Mouse (Mus musculus) CH12.LX (cell line): ENCODE data around the gene Mtm1. TPM values are rescaled to one million over a fixed set of nuclear protein-coding genes. Genes with fewer than 3 reads are reported as not detected.

Source experiments
- DNase-seq: peaks from one replicate; pipeline ENCODE4 v3.0.0-alpha.2; 2013; ENCODE audit errors: extremely low read depth
- H3K27ac ChIP-seq: 2 replicates; pipeline ENCODE4 v1.5.1; 2012; ENCODE audit warnings: low read depth, mild to moderate bottlenecking, control low read depth, moderate library complexity; ENCODE audit not compliant: insufficient read depth
- H3K27me3 ChIP-seq: replicated peaks from 2 replicates; pipeline ENCODE3; 2012; ENCODE audit warnings: inconsistent platforms
- H3K36me3 ChIP-seq, 2 experiments: replicated peaks in 1 of 2; 2 replicates each; pipeline versions ENCODE3 to v1.6.1; 2012; ENCODE audit warnings: inconsistent platforms in 1 of 2, low read length in 1 of 2, mild to moderate bottlenecking in 1 of 2, mixed read lengths in 1 of 2, moderate library complexity in 1 of 2; ENCODE audit not compliant: control insufficient read depth in 1 of 2, insufficient read depth in 1 of 2
- H3K4me1 ChIP-seq, 2 experiments: 2 replicates each; pipeline ENCODE4 v1.6.1; 2012; ENCODE audit warnings: inconsistent platforms in 1 of 2, moderate library complexity in 1 of 2; ENCODE audit not compliant: insufficient read depth in 2 of 2, control insufficient read depth in 1 of 2
- H3K4me2 ChIP-seq: 2 replicates; pipeline ENCODE4 v1.6.1; 2012; ENCODE audit warnings: low read depth, mild to moderate bottlenecking, control low read depth; ENCODE audit not compliant: poor library complexity, insufficient read depth, severe bottlenecking
- H3K4me3 ChIP-seq, 3 experiments: fragments of 150-350 bp in 1 of 3; sonication (generic) in 1 of 3; replicated peaks in 1 of 3; 2 replicates each; pipeline versions ENCODE3 to v1.5.1; 2011 to 2012; ENCODE audit warnings: low read depth in 2 of 3, low read length in 2 of 3, mild to moderate bottlenecking in 2 of 3, moderate library complexity in 2 of 3, control low read depth in 1 of 3, improper control_type of control experiment in 1 of 3, inconsistent platforms in 1 of 3, mixed read lengths in 1 of 3; ENCODE audit not compliant: poor library complexity in 1 of 3
- H3K79me2 ChIP-seq: replicated peaks from 2 replicates; pipeline ENCODE4 v1.6.1; 2012; ENCODE audit warnings: mild to moderate bottlenecking, moderate library complexity; ENCODE audit not compliant: control insufficient read depth, poor library complexity, insufficient read depth, severe bottlenecking; ENCODE audit errors: extremely low read depth
- H3K9ac ChIP-seq: 2 replicates; pipeline ENCODE4 v1.6.1; 2012; ENCODE audit warnings: low read depth, mild to moderate bottlenecking, control low read depth, moderate library complexity; ENCODE audit not compliant: insufficient read depth
- H3K9me3 ChIP-seq: replicated peaks from 2 replicates; pipeline ENCODE3; 2012; ENCODE audit warnings: low read length, inconsistent platforms, mixed read lengths
- BHLHE40 ChIP-seq: IDR thresholded peaks from 2 replicates; pipeline ENCODE4 v1.6.1; 2011; ENCODE audit warnings: mild to moderate bottlenecking, low read depth, low read length, improper control_type of control experiment
- CHD2 ChIP-seq: IDR thresholded peaks from 2 replicates; pipeline ENCODE4 v1.6.1; 2011; ENCODE audit warnings: low read length, improper control_type of control experiment
- E2F4 ChIP-seq: IDR thresholded peaks from 2 replicates; pipeline ENCODE4 v1.6.1; 2011; ENCODE audit warnings: low read depth, low read length, improper control_type of control experiment; ENCODE audit not compliant: insufficient replicate concordance
- HCFC1 ChIP-seq: IDR thresholded peaks from 2 replicates; pipeline ENCODE4 v1.6.1; 2012; ENCODE audit warnings: low read depth, mild to moderate bottlenecking, inconsistent platforms, low read length, improper control_type of control experiment
- MAFK ChIP-seq: IDR thresholded peaks from 2 replicates; pipeline ENCODE4 v1.6.1; 2011; ENCODE audit warnings: low read length, improper control_type of control experiment; ENCODE audit not compliant: insufficient replicate concordance
- MAX ChIP-seq: IDR thresholded peaks from 2 replicates; pipeline ENCODE4 v1.6.1; 2011; ENCODE audit warnings: low read length, improper control_type of control experiment
- POLR2A ChIP-seq: IDR thresholded peaks from 2 replicates; pipeline ENCODE4 v1.6.1; 2011; ENCODE audit warnings: low read depth, mild to moderate bottlenecking, improper control_type of control experiment, low read length
- RCOR1 ChIP-seq: conservative IDR thresholded peaks from 2 replicates; pipeline ENCODE4 v1.6.1; 2012; ENCODE audit warnings: low read depth, mild to moderate bottlenecking, inconsistent platforms, low read length, improper control_type of control experiment
- SIN3A ChIP-seq: IDR thresholded peaks from 2 replicates; pipeline ENCODE4 v1.6.1; 2012; ENCODE audit warnings: low read length, improper control_type of control experiment, inconsistent platforms
- TBP ChIP-seq: conservative IDR thresholded peaks from 2 replicates; pipeline ENCODE4 v1.6.1; 2011; ENCODE audit warnings: low read depth, low read length, improper control_type of control experiment
- UBTF ChIP-seq: IDR thresholded peaks from 2 replicates; pipeline ENCODE4 v1.6.1; 2012; ENCODE audit warnings: low read depth, mild to moderate bottlenecking, inconsistent platforms, low read length, improper control_type of control experiment, moderate library complexity
- USF1 ChIP-seq: IDR thresholded peaks from 2 replicates; pipeline ENCODE4 v1.6.1; 2014; ENCODE audit warnings: low read depth, mild to moderate bottlenecking, inconsistent platforms, low read length, improper control_type of control experiment
- USF2 ChIP-seq: conservative IDR thresholded peaks from 2 replicates; pipeline ENCODE4 v1.6.1; 2011; ENCODE audit warnings: low read depth, low read length, improper control_type of control experiment
- ZMIZ1 ChIP-seq: IDR thresholded peaks from 2 replicates; pipeline ENCODE4 v1.6.1; 2012; ENCODE audit warnings: low read depth, mild to moderate bottlenecking, inconsistent platforms, low read length, improper control_type of control experiment
- dilution Hi-C: fragments of 300-500 bp; cut with MboI; formaldehyde crosslinking; loops from 2 replicates; pipeline ENCODE4 v1.14.3; 2020; ENCODE audit warnings: low sequenced_read_pairs; ENCODE audit not compliant: extremely low pct_unique_long_range_greater_than_20kb, extremely low pct_ligation_motif_present
- in situ Hi-C: fragments of 300-500 bp; cut with MboI; formaldehyde crosslinking; loops from 3 replicates; pipeline ENCODE4 v1.14.3; 2019; ENCODE audit warnings: low sequenced_read_pairs, low pct_ligation_motif_present, low pct_unique_long_range_greater_than_20kb, mixed read lengths
- polyA plus RNA-seq: library from polyadenylated mRNA; unstranded; fragments of >175 nt; gene quantifications from 2 replicates; pipeline ENCODE4 v1.2.1, GENCODE M21; 2012; ENCODE audit warnings: low read depth; ENCODE audit not compliant: insufficient read length
- total RNA-seq, 2 experiments: library from RNA; depleted of rRNA; stranded (reverse); fragments of 300-350 nt in 1 of 2; fragments of >200 nt in 1 of 2; gene quantifications; 2 replicates each; pipeline ENCODE4 v1.2.3; 2012 to 2014

The Mtm1 gene
- total and polyA plus RNA-seq, 3 experiments, result 2.2 to 4.7 (median 3.5) TPM

DNA sequence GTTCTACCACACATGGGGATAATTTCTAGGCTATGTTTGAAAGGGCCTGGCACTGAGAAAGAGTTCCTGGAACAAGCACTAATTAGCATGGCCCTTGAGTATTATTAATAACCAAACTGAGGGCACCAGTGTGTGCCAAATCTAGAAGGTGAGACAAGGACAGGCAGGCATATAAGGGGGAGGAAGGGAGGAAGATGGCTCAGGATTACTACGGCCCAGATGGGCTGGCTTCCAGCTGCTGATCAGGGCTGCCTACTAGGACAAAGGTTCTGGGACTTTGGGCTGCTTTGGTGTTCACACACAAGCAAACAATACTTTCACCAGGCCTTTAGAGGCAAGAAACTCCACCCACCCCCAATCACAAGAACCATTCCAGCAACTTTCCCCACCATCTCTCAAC is 24.2 kb upstream of the Mtm1 start:
- no peaks in the 10 kb centered on the region for H3K27me3 ChIP-seq
- H3K27ac ChIP-seq, result no peak overlapping the region
- H3K4me3 ChIP-seq, result no peak overlapping the region
- no peaks in the 10 kb centered on the region for H3K4me1 ChIP-seq
- H3K79me2 ChIP-seq, result no peaks in the 10 kb centered on the region
- DNase-seq, result no peak
- no peak overlapping the region for H3K9ac ChIP-seq
- H3K9me3 ChIP-seq, result no peaks in the 10 kb centered on the region
- dilution Hi-C loops, result no loop called here
- H3K36me3 ChIP-seq, result no peaks in the 10 kb centered on the region
- TF ChIP-seq HCFC1 (no peak), MAFK (no peak), CHD2 (no peak), USF2 (no peak), MAX (no peak), SIN3A (no peak), ZMIZ1 (no peak), TBP (no peak), USF1 (no peak), POLR2A (no peak), RCOR1 (no peak), UBTF (no peak)
- TF ChIP-seq, all 38 proteins: peak for 0
- in situ Hi-C loops, result no loop called here
- no peak overlapping the region for H3K4me2 ChIP-seq

GRCm38 (mm10) chrX:71204776-71205175 is 5.8 kb upstream of the Mtm1 start:
- H3K27ac ChIP-seq, result no peak overlapping the region
- peaks cover 0 to 8% of the 10 kb centered on the region in 2 experiments; a peak in 2 of 4 replicates for H3K4me1 ChIP-seq
- no peak for TF ChIP-seq E2F4
- TF ChIP-seq BHLHE40, result 0 out of 2 replicates have a peak, but pooled peaks have one; percentile 8
- no peak overlapping the region for H3K9ac ChIP-seq
- H3K9me3 ChIP-seq, result no peaks in the 10 kb centered on the region
- in situ Hi-C loops, result no loop called here
- dilution Hi-C loops, result no loop called here
- no peaks in the 10 kb centered on the region for H3K36me3 ChIP-seq
- no peaks in the 10 kb centered on the region for H3K79me2 ChIP-seq
- no peak overlapping the region for H3K4me3 ChIP-seq
- peak; percentile 12 for DNase-seq
- no peak overlapping the region for H3K4me2 ChIP-seq
- H3K27me3 ChIP-seq, result no peaks in the 10 kb centered on the region
